Mouse (Mus musculus): Measurements from ENCODE around the gene Peak1.

- no peak for TF ChIP-seq CTCF (IDR thresholded peaks at IDR 0.05; ENCODE audit: control insufficient read depth, insufficient read depth, insufficient replicate concordance, low read depth, low read length)
- no peak for TF ChIP-seq POLR2A (IDR thresholded peaks at IDR 0.05; ENCODE audit: control insufficient read depth, low read depth, low read length)
Observed at GRCm38 (mm10) chr9:56346321-56346720, 71.5 kb downstream of the Peak1 start.

All from testis, adult 2 months (tissue).